Mouse (Mus musculus): Measurements from ENCODE around the gene Plxnb2. TPM values are rescaled to one million over a fixed set of nuclear protein-coding genes. Genes with fewer than 3 reads are reported as not detected.

Plxnb2 gene
- 153 and 178 TPM in 2 replicates for polyA plus RNA-seq (2015; fragmentation: Nextera tagmentation; extraction: Ambion mirVana)

- peak; percentile 86 for ATAC-seq (ENCODE audit: insufficient read depth, low FRiP score)
- H3K27me3 ChIP-seq (ENCODE audit: control insufficient read depth, insufficient read depth, low read length): no peaks in the 10 kb centered on the region
- H3K9ac ChIP-seq (ENCODE audit: low read length): peak within 1 kb of the TSS; percentile 86
- H3K9me3 ChIP-seq (replicated peaks; ENCODE audit: control insufficient read depth, low read length): no peaks in the 10 kb centered on the region
- H3K4me2 ChIP-seq (ENCODE audit: low read depth, low read length): peak within 1 kb of the TSS; percentile 90
- under 1% methylated on average over 59 of the region's 72 CpGs for whole genome bisulfite sequencing
- peak within 1 kb of the TSS; percentile 97 for H3K27ac ChIP-seq (ENCODE audit: low read length)
- H3K36me3 ChIP-seq (ENCODE audit: control insufficient read depth, insufficient read depth, low read length): no peaks in the 10 kb centered on the region
- peak within 1 kb of the TSS; percentile 74 for H3K4me3 ChIP-seq (replicated peaks; ENCODE audit: low read length)
- H3K4me1 ChIP-seq (ENCODE audit: control insufficient read depth, insufficient read depth, low read length): peaks cover 53% of the 10 kb centered on the region
These were observed at the start of gene Plxnb2 for GRCm38 (mm10) chr15:89180571-89181229. Gene Plxnb2 (minus strand): TSS chr15:89180788.

- Histone ChIP-seq H3K27me3 (ENCODE audit: control insufficient read depth, insufficient read depth, low read length) (no peaks in the 10 kb centered on the region), H3K36me3 (ENCODE audit: control insufficient read depth, insufficient read depth, low read length) (0 out of 2 replicates have a peak, but pooled peaks cover 5% of the 10 kb centered on the region), H3K4me3 (replicated peaks; ENCODE audit: low read length) (no peak overlapping the region), H3K9me3 (replicated peaks; ENCODE audit: control insufficient read depth, low read length) (no peaks in the 10 kb centered on the region), H3K4me2 (ENCODE audit: low read depth, low read length) (no peak overlapping the region), H3K4me1 (ENCODE audit: control insufficient read depth, insufficient read depth, low read length) (peaks cover 10% of the 10 kb centered on the region), H3K9ac (ENCODE audit: low read length) (no peak overlapping the region), H3K27ac (ENCODE audit: low read length) (no peak overlapping the region)
- ATAC-seq (ENCODE audit: insufficient read depth, low FRiP score): no peak
- WGBS: 82% methylated on average over 2 of the region's 2 CpGs
These were observed 35.1 kb upstream of the Plxnb2 start for GRCm38 (mm10) chr15:89215611-89216233.

- H3K36me3 ChIP-seq (ENCODE audit: control insufficient read depth, insufficient read depth, low read length): 0 out of 2 replicates have a peak, but pooled peaks cover 5% of the 10 kb centered on the region
- ATAC-seq (ENCODE audit: insufficient read depth, low FRiP score): no peak
- H3K27ac ChIP-seq (ENCODE audit: low read length): no peak overlapping the region
- no peak overlapping the region for H3K9ac ChIP-seq (ENCODE audit: low read length)
- 90% methylated on average over 3 of the region's 3 CpGs for WGBS
- H3K4me1 ChIP-seq (ENCODE audit: control insufficient read depth, insufficient read depth, low read length): peaks cover 10% of the 10 kb centered on the region
- H3K9me3 ChIP-seq (replicated peaks; ENCODE audit: control insufficient read depth, low read length): no peaks in the 10 kb centered on the region
- no peaks in the 10 kb centered on the region for H3K27me3 ChIP-seq (ENCODE audit: control insufficient read depth, insufficient read depth, low read length)
- H3K4me2 ChIP-seq (ENCODE audit: low read depth, low read length): no peak overlapping the region
- H3K4me3 ChIP-seq (replicated peaks; ENCODE audit: low read length): no peak overlapping the region
These were observed 34.4 kb upstream of the Plxnb2 start for GRCm38 (mm10) chr15:89214953-89215352.

DNA sequence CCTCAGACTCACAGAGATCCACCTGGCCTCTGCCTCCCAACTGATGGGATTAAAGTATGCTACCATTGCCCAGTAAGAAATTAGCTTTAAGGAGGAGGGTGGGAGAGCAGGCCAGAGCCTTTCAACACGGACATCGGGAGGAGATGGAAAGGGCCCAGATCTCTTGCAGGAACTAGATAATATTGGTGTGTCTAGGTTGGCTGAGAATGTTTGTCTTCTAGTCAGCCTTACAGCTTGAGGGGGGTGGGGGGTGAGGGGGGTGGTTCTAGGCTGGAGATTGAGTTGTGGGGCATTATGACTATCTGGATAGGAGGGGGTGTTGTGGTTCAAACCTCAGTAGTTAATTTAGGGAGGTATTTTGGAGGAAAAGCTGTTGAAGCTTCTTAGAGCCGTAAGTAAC is 32.9 kb upstream of the Plxnb2 start:
- H3K9ac ChIP-seq (ENCODE audit: low read length): no peak overlapping the region
- H3K4me3 ChIP-seq (replicated peaks; ENCODE audit: low read length): no peak overlapping the region
- no peak overlapping the region for H3K27ac ChIP-seq (ENCODE audit: low read length)
- H3K9me3 ChIP-seq (replicated peaks; ENCODE audit: control insufficient read depth, low read length): no peaks in the 10 kb centered on the region
- H3K4me2 ChIP-seq (ENCODE audit: low read depth, low read length): no peak overlapping the region
- H3K36me3 ChIP-seq (ENCODE audit: control insufficient read depth, insufficient read depth, low read length): 0 out of 2 replicates have a peak, but pooled peaks cover 5% of the 10 kb centered on the region
- no peaks in the 10 kb centered on the region for H3K27me3 ChIP-seq (ENCODE audit: control insufficient read depth, insufficient read depth, low read length)
- H3K4me1 ChIP-seq (ENCODE audit: control insufficient read depth, insufficient read depth, low read length): peaks cover 10% of the 10 kb centered on the region
- no peak for ATAC-seq (ENCODE audit: insufficient read depth, low FRiP score)
- WGBS: 76% methylated on average over 3 of the region's 3 CpGs

- Histone ChIP-seq H3K4me2 (ENCODE audit: low read depth, low read length) (peak overlapping the region; percentile 92), H3K27me3 (ENCODE audit: control insufficient read depth, insufficient read depth, low read length) (no peaks in the 10 kb centered on the region), H3K9me3 (replicated peaks; ENCODE audit: control insufficient read depth, low read length) (no peaks in the 10 kb centered on the region), H3K4me3 (replicated peaks; ENCODE audit: low read length) (peak overlapping the region; percentile 95), H3K36me3 (ENCODE audit: control insufficient read depth, insufficient read depth, low read length) (0 out of 2 replicates have a peak, but pooled peaks cover 5% of the 10 kb centered on the region), H3K4me1 (ENCODE audit: control insufficient read depth, insufficient read depth, low read length) (peaks cover 10% of the 10 kb centered on the region), H3K27ac (ENCODE audit: low read length) (no peak overlapping the region), H3K9ac (ENCODE audit: low read length) (peak overlapping the region; percentile 99)
- 63% methylated on average over 6 of the region's 6 CpGs for WGBS
- ATAC-seq (ENCODE audit: insufficient read depth, low FRiP score): no peak
These were observed 31.9 kb upstream of the Plxnb2 start for GRCm38 (mm10) chr15:89212495-89212894.

GRCm38 (mm10) chr15:89211716-89212461 is 31.3 kb upstream of the Plxnb2 start:
- H3K4me1 ChIP-seq (ENCODE audit: control insufficient read depth, insufficient read depth, low read length): peaks cover 10% of the 10 kb centered on the region
- H3K4me2 ChIP-seq (ENCODE audit: low read depth, low read length): peak overlapping the region; percentile 92
- H3K36me3 ChIP-seq (ENCODE audit: control insufficient read depth, insufficient read depth, low read length): 0 out of 2 replicates have a peak, but pooled peaks cover 5% of the 10 kb centered on the region
- no peaks in the 10 kb centered on the region for H3K9me3 ChIP-seq (replicated peaks; ENCODE audit: control insufficient read depth, low read length)
- H3K27ac ChIP-seq (ENCODE audit: low read length): peak overlapping the region; percentile 71
- peak overlapping the region; percentile 95 for H3K4me3 ChIP-seq (replicated peaks; ENCODE audit: low read length)
- H3K9ac ChIP-seq (ENCODE audit: low read length): peak overlapping the region; percentile 99
- H3K27me3 ChIP-seq (ENCODE audit: control insufficient read depth, insufficient read depth, low read length): no peaks in the 10 kb centered on the region
- peak; percentile 3; the same call in 1 of the 2 replicates for ATAC-seq (ENCODE audit: insufficient read depth, low FRiP score)
- 2% methylated on average over 35 of the region's 35 CpGs for WGBS

- ATAC-seq (ENCODE audit: insufficient read depth, low FRiP score): peak; percentile 86
- Histone ChIP-seq H3K27ac (ENCODE audit: low read length) (peak within 1 kb of the TSS; percentile 71), H3K9me3 (replicated peaks; ENCODE audit: control insufficient read depth, low read length) (no peaks in the 10 kb centered on the region), H3K9ac (ENCODE audit: low read length) (peak within 1 kb of the TSS; percentile 99), H3K27me3 (ENCODE audit: control insufficient read depth, insufficient read depth, low read length) (no peaks in the 10 kb centered on the region), H3K4me2 (ENCODE audit: low read depth, low read length) (peak within 1 kb of the TSS; percentile 92), H3K4me3 (replicated peaks; ENCODE audit: low read length) (peak within 1 kb of the TSS; percentile 95), H3K36me3 (ENCODE audit: control insufficient read depth, insufficient read depth, low read length) (no peaks in the 10 kb centered on the region), H3K4me1 (ENCODE audit: control insufficient read depth, insufficient read depth, low read length) (peaks cover 10% of the 10 kb centered on the region)
- 3% methylated on average over 61 of the region's 73 CpGs for WGBS
These were observed 30.5 kb upstream of the Plxnb2 start, which contains the start of gene Ppp6r2 for GRCm38 (mm10) chr15:89210915-89211715. Gene Ppp6r2 (plus strand): TSS chr15:89211553.

- Histone ChIP-seq H3K36me3 (ENCODE audit: control insufficient read depth, insufficient read depth, low read length) (no peaks in the 10 kb centered on the region), H3K27me3 (ENCODE audit: control insufficient read depth, insufficient read depth, low read length) (no peaks in the 10 kb centered on the region), H3K4me1 (ENCODE audit: control insufficient read depth, insufficient read depth, low read length) (peaks cover 10% of the 10 kb centered on the region), H3K4me3 (replicated peaks; ENCODE audit: low read length) (peak overlapping the region; percentile 48), H3K9ac (ENCODE audit: low read length) (peak overlapping the region; percentile 65), H3K4me2 (ENCODE audit: low read depth, low read length) (peak overlapping the region; percentile 54), H3K9me3 (replicated peaks; ENCODE audit: control insufficient read depth, low read length) (no peaks in the 10 kb centered on the region), H3K27ac (ENCODE audit: low read length) (peak overlapping the region; percentile 71)
- WGBS: 13% methylated on average over 22 of the region's 22 CpGs
- ATAC-seq (ENCODE audit: insufficient read depth, low FRiP score): peak; percentile 38; the same call in 1 of the 2 replicates
These were observed 29.5 kb upstream of the Plxnb2 start for GRCm38 (mm10) chr15:89209886-89210761.

All from stomach, embryonic 16.5 days (tissue).